Comparison of ENCODE assay signal across 8 mouse cellular contexts in genomic region chr2:121442259-121443067, GRCm38 (mm10). TPM values are rescaled to one million over a fixed set of nuclear protein-coding genes. Genes with fewer than 3 reads are reported as not detected.
DNase-seq lines count a peak whose midpoint lies in the region; ATAC-seq and TF ChIP-seq lines count a peak whose summit lies in the region.

No protein-coding gene starts in this region.

- 2% methylated on average over 29 of the region's 30 CpGs for WGBS in liver, embryonic 14.5 days (ENCODE audit: insufficient replicate concordance)

- ATAC-seq in activated CD4-positive, CD25-positive, alpha-beta regulatory T cell, adult 4 months = peak; percentile 92
- peak; percentile 92 for ATAC-seq in liver, embryonic 14.5 days (ENCODE audit: insufficient read depth)

- H3K9me3 ChIP-seq in liver, embryonic 14.5 days (ENCODE audit: control insufficient read depth, low read length) = no peaks in the 10 kb centered on the region

- TF ChIP-seq CTCF in liver, embryonic 14.5 days (IDR thresholded peaks at IDR 0.05; ENCODE audit: low read depth) = no peak

- H3K36me3 ChIP-seq in liver, embryonic 14.5 days (replicated peaks; ENCODE audit: control insufficient read depth, insufficient read depth, low read depth) = peaks cover 15% of the 10 kb centered on the region

- no peak overlapping the region; the same call in 1 of the 2 replicates for H3K27ac ChIP-seq in liver, embryonic 14.5 days

- no peak for TF ChIP-seq EP300 in liver, embryonic 14.5 days (IDR thresholded peaks at IDR 0.05; ENCODE audit: low read depth)

- peaks cover 3% of the 10 kb centered on the region for H3K27me3 ChIP-seq in liver, embryonic 14.5 days (ENCODE audit: control insufficient read depth, insufficient read depth, low read length)

- peak overlapping the region; percentile 81 for H3K4me2 ChIP-seq in liver, embryonic 14.5 days (ENCODE audit: low read depth)

- peak overlapping the region; percentile 44 to 55 for H3K4me3 ChIP-seq in liver, embryonic 14.5 days (ENCODE audit: insufficient read depth in 1 of 2, low read depth in 2 of 2, low read length in 2 of 2)

- H3K4me1 ChIP-seq in liver, embryonic 14.5 days (replicated peaks; ENCODE audit: control insufficient read depth in 2 of 2, insufficient read depth in 2 of 2, low read length in 1 of 2) = peaks cover 4 to 5% of the 10 kb centered on the region in 2 experiments

- H3K9ac ChIP-seq in liver, embryonic 14.5 days (replicated peaks) = peak overlapping the region; percentile 41

- DNase-seq in cerebellum, postnatal 14 days = peak; percentile 62 to 63
- DNase-seq in gastrocnemius, postnatal 10 days = peak; percentile 48
- peak; percentile 92 for DNase-seq in induced T-regulatory cell, adult 2 months (ENCODE audit: low read depth)
- peak; percentile 52 to 68 (median 60) for DNase-seq in liver, embryonic 14.5 days (ENCODE audit: low read depth in 3 of 3, low spot score in 3 of 3)
- peak; percentile 56 for DNase-seq in neural tube, embryonic 10.5 days (ENCODE audit: extremely low spot score, low spot score)
- peak; percentile 50 for DNase-seq in thymus, postnatal 0 days (ENCODE audit: low spot score)
- DNase-seq in frontal cortex, adult 2 months (ENCODE audit: extremely low spot score in 1 of 2, low spot score in 1 of 2) = no peak

RNA-seq across cellular contexts. Expression of gene Ell3, which starts 1.6 kb away (rescaled TPM):
- 1 to 10 TPM in 1 of 2 experiments, under 1 TPM in 1; 0.78 to 1.0 TPM for polyA plus RNA-seq in activated CD4-positive, CD25-positive, alpha-beta regulatory T cell, adult 4 months (2017; shearing (Covaris generic))
- not detected for total RNA-seq in gastrocnemius, postnatal 10 days (2021)
- polyA plus RNA-seq in liver, embryonic 14.5 days (2012; rRNA removed) = 0.84 and 1.1 TPM in 2 replicates
- polyA plus RNA-seq in liver, embryonic 14.5 days (2014; fragmentation: Nextera tagmentation; extraction: Ambion mirVana) = 1.8 and 2.0 TPM in 2 replicates
- 1.6 TPM in 2 replicates for polyA plus RNA-seq in thymus, postnatal 0 days (2015; fragmentation: Nextera tagmentation; extraction: Ambion mirVana)
- 0.60 and 1.3 TPM in 2 replicates for polyA plus RNA-seq in frontal cortex, adult 2 months (2012; rRNA removed)

RNA-seq across cellular contexts. Expression of gene Serf2, which starts 6.5 kb away (rescaled TPM):
- polyA plus RNA-seq in activated CD4-positive, CD25-positive, alpha-beta regulatory T cell, adult 4 months (2017; shearing (Covaris generic)) = 1,000 to 10,000 TPM in 1 of 2 experiments, 100 to 1,000 TPM in 1; 759 to 1,222 TPM
- total RNA-seq in gastrocnemius, postnatal 10 days (2021) = 100 to 1,000 TPM; 375 to 398 TPM
- 345 and 412 TPM in 2 replicates for polyA plus RNA-seq in liver, embryonic 14.5 days (2012; rRNA removed)
- 279 and 297 TPM in 2 replicates for polyA plus RNA-seq in liver, embryonic 14.5 days (2014; fragmentation: Nextera tagmentation; extraction: Ambion mirVana)
- 522 and 560 TPM in 2 replicates for polyA plus RNA-seq in thymus, postnatal 0 days (2015; fragmentation: Nextera tagmentation; extraction: Ambion mirVana)
- 357 and 519 TPM in 2 replicates for polyA plus RNA-seq in frontal cortex, adult 2 months (2012; rRNA removed)

RNA-seq across cellular contexts. Expression of gene Hypk, which starts 10.6 kb away (rescaled TPM):
- 100 to 1,000 TPM; 120 to 207 TPM for polyA plus RNA-seq in activated CD4-positive, CD25-positive, alpha-beta regulatory T cell, adult 4 months (2017; shearing (Covaris generic))
- total RNA-seq in gastrocnemius, postnatal 10 days (2021) = 10 to 100 TPM; 23.1 to 30.5 TPM
- 22.4 and 26.8 TPM in 2 replicates for polyA plus RNA-seq in liver, embryonic 14.5 days (2012; rRNA removed)
- 72.9 and 79.2 TPM in 2 replicates for polyA plus RNA-seq in liver, embryonic 14.5 days (2014; fragmentation: Nextera tagmentation; extraction: Ambion mirVana)
- 111 and 114 TPM in 2 replicates for polyA plus RNA-seq in thymus, postnatal 0 days (2015; fragmentation: Nextera tagmentation; extraction: Ambion mirVana)
- polyA plus RNA-seq in frontal cortex, adult 2 months (2012; rRNA removed) = 35.6 and 35.9 TPM in 2 replicates

RNA-seq across cellular contexts. Expression of gene Serinc4, which starts 14.1 kb away (rescaled TPM):
- not detected for polyA plus RNA-seq in activated CD4-positive, CD25-positive, alpha-beta regulatory T cell, adult 4 months (2017; shearing (Covaris generic))
- total RNA-seq in gastrocnemius, postnatal 10 days (2021) = under 1 TPM in 1 of 2 experiments, not detected in 1; 0.21 TPM
- 0.17 and 0.22 TPM in 2 replicates for polyA plus RNA-seq in liver, embryonic 14.5 days (2012; rRNA removed)
- polyA plus RNA-seq in liver, embryonic 14.5 days (2014; fragmentation: Nextera tagmentation; extraction: Ambion mirVana) = 0.08 and 0.11 TPM in 2 replicates
- polyA plus RNA-seq in thymus, postnatal 0 days (2015; fragmentation: Nextera tagmentation; extraction: Ambion mirVana) = 0.14 and 0.27 TPM in 2 replicates
- polyA plus RNA-seq in frontal cortex, adult 2 months (2012; rRNA removed) = 0.55 and 1.4 TPM in 2 replicates

RNA-seq across cellular contexts. Expression of gene Catsper2, which starts 28.9 kb away (rescaled TPM):
- polyA plus RNA-seq in activated CD4-positive, CD25-positive, alpha-beta regulatory T cell, adult 4 months (2017; shearing (Covaris generic)) = 1 to 10 TPM; 2.3 to 3.8 TPM
- total RNA-seq in gastrocnemius, postnatal 10 days (2021) = 1 to 10 TPM; 1.7 to 2.0 TPM
- 0.40 and 0.60 TPM in 2 replicates for polyA plus RNA-seq in liver, embryonic 14.5 days (2012; rRNA removed)
- polyA plus RNA-seq in liver, embryonic 14.5 days (2014; fragmentation: Nextera tagmentation; extraction: Ambion mirVana) = 0.29 and 0.92 TPM in 2 replicates
- polyA plus RNA-seq in thymus, postnatal 0 days (2015; fragmentation: Nextera tagmentation; extraction: Ambion mirVana) = 1.6 and 2.1 TPM in 2 replicates
- 8.4 and 8.6 TPM in 2 replicates for polyA plus RNA-seq in frontal cortex, adult 2 months (2012; rRNA removed)

Comparison
In these comparisons a context has a peak if more than half of its experiments do, and no peak if none do; other contexts are left out.
1. DNase-seq: peak in cerebellum, postnatal 14 days (2 of 2), gastrocnemius, postnatal 10 days (single experiment), induced T-regulatory cell, adult 2 months (single experiment), liver, embryonic 14.5 days (3 of 3), neural tube, embryonic 10.5 days (single experiment) and thymus, postnatal 0 days (single experiment); none in frontal cortex, adult 2 months (0 of 2).